Mouse (Mus musculus): ENCODE data around the gene Rac3.

Gene Rac3

GRCm38 (mm10) chr11:120707225-120707624 lies 14.0 kb upstream of the Rac3 start:
- no peak for DNase-seq

DNA sequence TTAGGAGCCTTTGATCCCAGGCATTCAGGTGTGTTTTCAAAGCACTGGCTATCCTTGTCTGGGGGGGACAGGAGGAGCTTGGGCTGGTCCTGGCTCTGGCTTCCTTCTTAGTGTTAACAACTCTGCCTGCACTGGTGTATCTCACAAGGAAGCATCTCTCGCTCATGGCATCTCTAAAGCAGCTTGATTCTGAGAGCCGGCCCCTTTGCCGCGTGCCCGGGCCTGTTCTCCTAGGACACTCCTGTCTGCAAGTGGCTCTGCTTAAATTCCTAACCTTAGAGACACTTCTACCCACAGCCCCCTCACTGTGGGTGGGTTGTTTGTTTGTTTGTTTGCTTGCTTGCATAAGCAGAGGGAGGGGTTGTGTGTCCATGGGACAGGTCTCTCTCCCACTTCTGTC lies 13.3 kb upstream of the Rac3 start:
- no peak for DNase-seq

DNA sequence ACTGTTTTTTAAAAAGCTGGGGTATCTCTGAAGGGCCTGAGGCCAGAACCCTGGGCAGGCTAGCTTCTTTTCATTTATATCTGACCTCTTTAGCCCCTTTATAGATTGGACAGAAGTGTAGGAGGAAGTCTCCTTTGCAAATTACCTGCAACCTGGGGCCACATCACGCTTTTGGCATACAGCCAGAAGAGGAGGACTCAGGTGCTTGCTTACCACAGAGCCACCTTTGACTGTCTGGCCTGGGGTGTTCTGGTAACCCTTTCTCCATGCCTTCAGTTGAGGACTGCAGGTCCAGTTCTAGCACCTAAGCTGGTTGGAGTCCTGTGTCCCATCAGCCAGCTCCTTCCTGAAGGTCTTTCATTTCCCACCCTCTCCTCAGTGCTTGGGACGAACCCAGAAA lies 11.7 kb upstream of the Rac3 start:
- no peak for DNase-seq

- DNase-seq: no peak
These were observed 10.6 kb upstream of the Rac3 start for GRCm38 (mm10) chr11:120710672-120711071.

DNA sequence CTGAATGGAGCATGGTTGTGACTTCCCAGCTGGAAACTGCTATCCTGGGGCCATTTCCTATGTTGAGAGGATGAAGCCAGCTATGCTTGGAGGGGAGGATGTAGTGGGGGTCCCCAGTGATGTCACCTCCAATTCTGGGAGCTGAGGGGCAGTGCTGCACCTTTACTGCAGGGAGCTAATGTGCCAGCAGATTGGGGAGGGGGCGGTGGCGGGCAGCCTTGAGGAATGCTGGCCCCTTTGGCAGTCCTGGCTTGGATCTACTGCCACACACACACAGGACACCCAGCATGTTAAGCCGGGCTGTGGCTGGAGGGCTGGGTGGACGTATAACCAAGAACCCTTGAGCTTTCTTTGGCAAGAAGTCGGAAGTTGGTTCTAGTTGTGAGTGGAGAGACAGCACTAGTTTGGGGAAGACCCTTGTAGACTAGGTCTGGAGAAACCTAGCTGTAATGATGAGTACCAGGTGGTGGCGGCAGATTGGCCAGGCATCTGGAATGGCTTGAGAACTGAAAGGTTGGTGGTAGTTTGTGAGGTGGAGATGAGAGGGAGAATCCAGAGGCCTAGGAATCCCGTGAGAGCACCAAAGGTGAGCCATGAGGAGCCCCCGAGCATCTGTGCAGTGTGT lies 9.2 kb upstream of the Rac3 start:
- DNase-seq: no peak

GRCm38 (mm10) chr11:120712771-120713568 lies 8.3 kb upstream of the Rac3 start:
- DNase-seq: peak; percentile 68 to 71

GRCm38 (mm10) chr11:120713580-120714518 lies 7.4 kb upstream of the Rac3 start, which contains the start of the genes Cenpx and Lrrc45:
Cenpx (minus strand) TSS chr11:120713738.
Lrrc45 (plus strand) TSS chr11:120713925.
- peak; percentile 90 to 93 for DNase-seq

GRCm38 (mm10) chr11:120714546-120714945 lies 6.7 kb upstream of the Rac3 start:
- no peak for DNase-seq

- DNase-seq: no peak
These were observed 6.1 kb upstream of the Rac3 start for GRCm38 (mm10) chr11:120715131-120715530.

DNA sequence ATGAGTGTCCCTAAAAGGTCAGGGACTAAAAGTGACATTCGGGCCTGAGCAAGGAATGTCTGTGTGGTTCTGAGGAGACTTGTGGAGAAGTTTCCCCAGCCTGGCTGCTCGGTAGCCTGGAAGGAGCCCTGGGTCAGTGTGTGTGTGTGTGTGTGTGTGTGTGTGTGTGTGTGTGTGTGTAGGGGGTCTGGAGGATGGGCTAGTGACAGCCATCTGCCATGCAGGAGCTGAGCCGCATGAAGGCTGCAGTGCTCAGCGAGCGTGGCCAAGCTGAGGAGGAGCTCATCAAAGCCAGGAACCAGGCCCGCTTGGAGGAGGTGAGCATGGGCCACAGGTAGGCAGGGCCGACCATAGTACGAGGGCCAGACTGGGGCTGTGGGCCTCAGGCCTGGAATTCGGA lies 2.0 kb upstream of the Rac3 start:
- no peak for DNase-seq

GRCm38 (mm10) chr11:120719841-120720376 lies 1.4 kb upstream of the Rac3 start:
- no peak for DNase-seq

GRCm38 (mm10) chr11:120720450-120720849 lies 820 bp upstream of the Rac3 start:
- peak; percentile 95 to 96 for DNase-seq

GRCm38 (mm10) chr11:120722067-120722630 lies 879 bp downstream of the Rac3 start:
- DNase-seq: no peak

DNA sequence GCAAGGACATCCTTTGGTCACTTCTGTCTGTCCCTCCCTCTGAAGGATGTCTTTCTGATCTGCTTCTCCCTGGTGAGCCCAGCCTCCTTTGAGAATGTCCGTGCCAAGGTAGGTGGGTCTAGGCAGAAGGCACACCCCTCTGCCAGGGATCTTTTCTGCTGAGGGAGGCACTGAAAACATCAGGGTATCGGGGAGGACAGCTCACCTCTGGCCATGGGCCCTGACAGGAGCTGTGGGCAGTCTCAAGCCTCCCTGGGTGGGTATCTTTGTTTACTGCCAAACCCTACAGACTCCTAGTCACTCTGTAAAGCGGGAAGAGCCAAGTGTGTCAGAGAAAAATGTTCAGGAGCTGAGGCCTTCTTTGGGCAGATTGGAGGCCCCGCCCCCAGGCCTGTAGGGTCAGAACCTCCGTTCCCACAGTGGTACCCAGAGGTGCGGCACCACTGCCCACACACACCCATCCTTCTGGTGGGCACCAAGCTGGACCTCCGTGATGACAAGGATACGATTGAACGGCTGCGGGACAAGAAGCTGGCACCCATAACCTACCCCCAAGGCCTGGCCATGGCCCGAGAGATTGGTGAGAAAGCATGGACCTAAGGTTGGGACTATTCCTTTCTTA lies 1.6 kb downstream of the Rac3 start:
- no peak for DNase-seq

- DNase-seq: no peak
These were observed 2.2 kb downstream of the Rac3 start for GRCm38 (mm10) chr11:120723509-120723908.

DNA sequence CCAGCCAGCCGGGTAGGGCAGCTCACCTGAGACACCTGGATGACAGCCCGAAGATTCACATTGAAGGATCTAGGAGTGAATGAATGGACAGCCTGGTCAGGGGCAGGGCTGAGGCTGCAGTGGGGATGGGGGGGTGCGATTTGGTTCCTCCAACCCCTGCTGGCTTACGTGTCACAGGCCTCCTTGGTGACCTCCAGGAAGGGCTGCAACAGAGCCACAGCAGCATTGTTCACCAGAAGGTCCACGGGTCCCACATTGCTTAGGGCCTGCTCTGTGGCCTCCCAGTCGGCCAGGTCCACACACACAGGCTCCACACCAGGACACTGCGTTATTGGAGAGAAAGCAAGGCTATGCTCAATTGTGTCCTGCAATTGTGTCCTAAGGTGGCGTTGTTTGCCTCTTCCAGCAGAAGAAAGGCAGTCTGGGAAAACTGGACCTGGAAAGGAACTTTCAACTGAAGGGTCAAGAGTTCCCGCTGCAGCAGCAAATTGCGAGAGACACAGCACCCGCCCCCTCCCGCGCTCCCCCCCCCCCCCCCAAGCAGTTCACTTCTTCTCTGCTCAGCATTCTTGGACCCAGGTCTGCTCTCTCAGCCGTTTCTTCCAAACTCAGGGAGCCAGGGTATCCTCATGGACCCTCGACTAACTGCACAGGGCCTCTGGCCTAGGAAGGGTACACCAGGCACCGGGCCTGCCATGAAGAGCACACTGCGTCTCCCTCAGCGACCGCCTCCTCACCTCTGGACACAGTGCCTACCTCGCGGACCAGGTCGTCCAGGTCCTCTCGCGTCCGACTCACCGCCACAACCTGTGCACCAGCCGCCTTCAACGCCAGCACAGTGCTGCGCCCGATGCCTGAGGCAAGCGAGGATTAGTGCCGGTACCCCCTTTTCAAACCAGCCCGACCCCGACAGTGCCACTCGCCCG lies 5.2 kb downstream of the Rac3 start:
- no peak for DNase-seq

GRCm38 (mm10) chr11:120727169-120727527 lies 5.9 kb downstream of the Rac3 start, which contains the start of gene Dcxr:
Dcxr (minus strand) TSS chr11:120727281.
- peak; percentile 74 to 75 for DNase-seq

- no peak for DNase-seq
These were observed 6.3 kb downstream of the Rac3 start for GRCm38 (mm10) chr11:120727564-120727963.

DNA sequence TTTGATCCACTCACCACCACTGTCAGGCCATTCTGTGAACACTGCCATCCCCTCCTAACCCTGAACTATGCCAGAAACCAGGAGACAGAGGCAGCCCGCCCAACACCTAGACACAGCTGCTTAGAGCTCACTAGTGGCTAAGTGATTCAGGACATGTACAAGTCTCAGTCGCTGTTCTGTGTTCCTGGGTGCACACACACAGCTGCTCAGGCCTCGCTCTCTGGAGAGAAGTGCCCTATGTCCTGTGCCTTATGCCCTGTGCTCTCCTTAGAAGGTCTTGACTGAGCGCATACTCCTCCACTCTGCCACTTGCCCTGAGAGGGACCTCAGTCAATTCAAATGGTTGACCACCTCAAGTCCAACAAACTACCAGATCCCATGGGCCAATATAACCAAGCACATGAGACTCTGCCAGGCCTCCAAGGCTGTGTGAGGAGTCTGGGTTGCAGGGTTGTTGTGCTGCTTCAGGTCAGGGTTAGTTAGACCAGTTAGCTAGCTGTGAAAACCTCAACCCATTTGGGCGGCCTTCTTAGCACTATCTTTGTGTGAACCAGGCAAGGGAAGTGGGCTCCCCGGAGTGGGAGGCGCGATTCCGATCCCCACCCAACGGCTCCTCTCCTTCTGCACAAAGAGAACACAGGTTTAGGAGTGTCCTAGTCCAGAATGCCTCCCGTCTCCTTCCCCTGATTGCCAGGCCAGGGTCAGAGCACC lies 7.4 kb downstream of the Rac3 start:
- DNase-seq: no peak

GRCm38 (mm10) chr11:120729432-120730050 lies 8.3 kb downstream of the Rac3 start:
- peak; percentile 57 to 63 for DNase-seq

Measured in B cell, adult 2 months (primary cell).